Mouse (Mus musculus) erythroid progenitor cell, adult 5-6 weeks (primary cell): Measurements from ENCODE around the gene Zfyve27. TPM values are rescaled to one million over a fixed set of nuclear protein-coding genes. Genes with fewer than 3 reads are reported as not detected.

Experiments used
- ATAC-seq: replicated peaks from 2 replicates; pipeline ENCODE4 v1.8.0; 2016; ENCODE audit warnings: moderate number of reproducible peaks, mild to moderate bottlenecking, moderate TSS enrichment, inconsistent platforms; ENCODE audit not compliant: poor library complexity, low FRiP score, severe bottlenecking
- total RNA-seq, 2 experiments: library from RNA; stranded (forward) in 1 of 2; stranded (reverse) in 1 of 2; fragments of 150-400 nt in 1 of 2; fragments of 186-747, 209-891 nt in 1 of 2; gene quantifications; 2 replicates each; pipeline versions ENCODE4 v1.2.3 to v1.2.4; 2015 to 2017; ENCODE audit warnings: low replicate concordance in 2 of 2

Zfyve27 gene
- total RNA-seq (2015; ENCODE audit: low replicate concordance) (7.1 and 9.4 TPM in 2 replicates), total RNA-seq (2017; ENCODE audit: low replicate concordance) (6.1 and 16.9 TPM in 2 replicates)

- ATAC-seq: no peak
Observed at GRCm38 (mm10) chr19:42163764-42164163, at the start of gene Zfyve27. TSS of gene Zfyve27 (plus strand) at chr19:42163951.

DNA sequence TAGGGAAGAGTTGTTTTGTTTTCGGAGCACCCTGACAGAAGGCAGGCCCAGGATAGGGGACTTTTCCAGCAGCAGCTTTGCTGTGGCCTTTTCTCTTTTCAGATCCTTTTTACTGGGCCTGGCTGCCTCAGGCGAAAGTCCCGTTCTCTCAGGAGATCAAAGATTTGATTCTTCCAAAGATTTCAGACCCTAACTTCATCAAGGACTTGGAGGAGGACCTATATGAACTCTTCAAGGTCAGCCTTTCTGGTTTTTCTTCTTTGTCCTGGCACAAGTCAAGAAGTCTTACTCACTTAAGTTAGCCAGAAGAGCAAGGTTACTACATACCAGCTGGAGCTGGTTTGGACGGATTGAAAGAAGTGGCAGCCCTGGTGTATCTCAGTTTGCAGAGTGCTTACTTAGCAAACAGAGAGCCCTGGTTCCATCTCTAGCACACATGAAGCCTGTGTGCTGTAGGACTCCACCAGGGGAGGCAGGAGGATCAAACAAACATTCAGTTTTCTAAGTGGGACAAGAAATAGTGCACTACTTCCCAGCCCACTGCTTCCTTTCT lies 47.9 kb upstream of the Zfyve27 start:
- no peak for ATAC-seq

DNA sequence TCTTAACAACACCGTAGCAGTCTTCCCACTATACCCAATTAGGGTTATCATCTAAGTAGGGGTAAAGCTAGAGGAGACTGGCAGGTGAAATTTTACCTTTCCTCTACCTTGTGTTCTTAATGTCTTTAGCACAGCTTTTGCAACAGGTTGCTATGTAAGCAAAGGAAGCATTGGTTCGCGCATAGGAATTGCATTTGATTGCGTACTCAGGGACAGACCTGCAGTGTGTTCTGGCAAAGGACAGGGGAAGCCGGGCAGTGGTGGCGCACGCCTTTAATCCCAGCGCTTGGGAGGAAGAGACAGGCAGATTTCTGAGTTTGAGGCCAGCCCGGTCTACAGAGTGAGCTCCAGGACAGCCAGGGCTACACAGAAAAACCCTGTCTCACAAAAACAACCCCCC lies 45.6 kb upstream of the Zfyve27 start:
- ATAC-seq: no peak

- ATAC-seq: no peak
Observed at GRCm38 (mm10) chr19:42118596-42118995, 45.2 kb upstream of the Zfyve27 start.

DNA sequence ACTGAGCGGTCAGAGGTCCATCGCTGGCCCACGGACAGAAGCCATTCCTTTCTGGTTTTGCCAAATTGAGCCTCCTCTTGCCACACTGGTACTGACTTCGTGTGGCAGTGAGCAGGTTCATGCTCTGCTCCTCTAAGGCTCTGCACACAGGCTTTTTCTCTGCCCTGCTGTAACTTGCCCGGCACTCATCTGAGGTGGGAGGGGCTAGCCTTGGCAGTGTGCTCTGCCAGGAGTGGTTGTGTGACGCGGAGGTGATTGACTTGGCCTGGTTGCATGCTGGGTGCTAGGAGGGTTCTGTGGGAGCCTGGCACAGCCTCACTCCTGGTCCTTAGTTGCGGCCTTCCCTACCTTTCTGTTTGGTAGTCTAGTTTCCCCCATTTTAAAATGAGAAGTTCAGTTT lies 43.3 kb upstream of the Zfyve27 start:
- ATAC-seq: no peak

DNA sequence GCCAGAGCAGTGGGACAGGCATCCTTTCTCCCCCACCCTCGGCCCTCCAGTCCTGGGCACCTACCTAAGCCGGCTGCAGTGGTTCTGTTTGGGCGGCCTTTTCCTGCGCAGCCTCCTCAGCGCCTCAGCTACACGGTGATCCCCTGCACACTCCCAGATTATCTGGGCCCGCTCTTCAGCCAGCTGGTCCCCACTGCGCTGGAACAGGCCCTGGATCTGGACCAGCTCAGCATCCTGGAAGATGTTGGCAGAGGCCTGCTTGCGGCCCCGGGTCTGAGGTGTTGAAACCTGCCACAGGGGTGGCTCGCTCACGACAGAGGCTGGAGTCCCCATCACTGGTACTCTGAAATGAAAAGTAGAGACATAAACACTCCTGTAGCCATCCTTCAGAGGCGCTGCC lies 39.1 kb upstream of the Zfyve27 start:
- no peak for ATAC-seq

- ATAC-seq: no peak
Observed at GRCm38 (mm10) chr19:42125501-42126218, 38.1 kb upstream of the Zfyve27 start.

DNA sequence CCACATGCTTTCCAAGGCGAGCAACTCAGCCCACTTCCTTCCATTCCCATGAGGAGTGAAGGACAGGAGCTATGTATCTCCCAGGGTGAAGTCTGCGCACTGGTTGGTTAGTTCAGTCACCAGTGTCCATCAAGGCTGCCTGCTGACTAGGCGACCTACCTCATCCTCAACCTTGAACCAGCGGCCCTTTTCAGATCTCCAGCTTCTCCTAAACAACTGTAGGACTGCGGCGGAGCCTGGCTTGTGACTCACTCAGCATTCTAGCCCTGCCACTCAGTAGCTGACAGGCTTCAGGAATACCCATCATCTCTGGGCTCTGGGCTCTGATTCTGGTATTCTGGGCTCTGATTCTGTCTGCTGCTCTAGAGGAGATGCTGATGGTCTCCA lies 37.5 kb upstream of the Zfyve27 start:
- ATAC-seq: no peak

DNA sequence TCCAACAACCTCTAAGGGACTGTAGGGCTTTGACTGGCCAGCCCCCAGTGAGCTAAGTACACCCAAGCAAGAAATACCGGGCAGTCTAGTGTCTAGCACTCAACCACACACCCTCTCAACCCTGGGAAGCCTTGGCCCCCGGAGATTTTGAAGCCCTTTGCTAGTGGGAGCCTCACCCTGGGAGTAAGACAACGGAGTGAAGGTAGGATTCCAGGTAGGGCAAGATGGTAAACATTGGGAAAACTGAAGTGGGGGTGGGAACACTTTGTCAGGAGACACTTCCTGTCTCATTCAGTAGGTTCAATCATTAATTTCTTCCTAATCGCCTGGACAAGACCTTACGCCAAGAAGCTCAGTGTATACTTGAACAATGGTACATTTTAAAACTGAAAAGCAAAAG lies 36.7 kb upstream of the Zfyve27 start:
- ATAC-seq: no peak

GRCm38 (mm10) chr19:42128052-42128740 lies 35.6 kb upstream of the Zfyve27 start:
- no peak for ATAC-seq

- ATAC-seq: peak; percentile 96
Observed at GRCm38 (mm10) chr19:42128787-42129508, 34.8 kb upstream of the Zfyve27 start, which contains the start of gene Avpi1. TSS of gene Avpi1 (minus strand) at chr19:42129059.

DNA sequence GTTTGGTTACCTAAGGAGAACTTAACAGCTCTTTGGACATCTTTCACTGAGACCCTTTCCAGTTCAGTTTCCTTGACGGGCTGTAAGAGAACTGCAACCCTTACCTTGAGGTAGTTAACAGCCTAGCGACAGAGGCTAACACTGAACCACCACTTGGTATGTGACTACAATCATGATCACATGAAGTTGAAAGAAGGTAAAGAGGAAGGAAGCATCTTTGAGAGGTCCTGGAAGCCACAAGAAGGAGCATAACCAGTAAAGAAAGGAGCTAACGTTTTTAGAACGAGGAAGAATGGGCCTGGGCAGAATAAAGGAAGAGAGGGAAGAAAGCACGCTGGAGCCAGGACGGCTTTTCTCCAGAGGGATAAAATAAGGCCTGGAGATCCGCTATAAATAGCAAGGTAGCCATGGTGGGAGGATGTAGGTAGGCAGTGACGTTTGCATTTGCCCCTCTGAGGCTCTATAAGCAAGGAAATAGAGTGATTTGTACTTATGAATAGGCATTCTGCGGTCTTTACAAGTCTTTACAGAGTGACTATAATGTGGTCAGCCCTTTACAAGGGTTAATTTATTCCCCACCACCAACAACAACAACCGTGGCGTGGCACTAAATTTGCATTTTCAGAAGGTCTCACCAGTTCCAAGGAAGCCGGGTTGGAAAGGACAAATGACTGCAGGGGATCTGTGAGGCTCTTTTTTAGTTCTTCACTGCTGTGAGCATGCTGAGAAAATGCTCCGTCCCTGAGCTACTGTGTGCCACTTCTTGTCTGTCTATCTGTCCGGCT lies 34.0 kb upstream of the Zfyve27 start:
- ATAC-seq: no peak

- ATAC-seq: no peak
Observed at GRCm38 (mm10) chr19:42130294-42130606, 33.5 kb upstream of the Zfyve27 start.

- ATAC-seq: no peak
Observed at GRCm38 (mm10) chr19:42131101-42131500, 32.6 kb upstream of the Zfyve27 start.

DNA sequence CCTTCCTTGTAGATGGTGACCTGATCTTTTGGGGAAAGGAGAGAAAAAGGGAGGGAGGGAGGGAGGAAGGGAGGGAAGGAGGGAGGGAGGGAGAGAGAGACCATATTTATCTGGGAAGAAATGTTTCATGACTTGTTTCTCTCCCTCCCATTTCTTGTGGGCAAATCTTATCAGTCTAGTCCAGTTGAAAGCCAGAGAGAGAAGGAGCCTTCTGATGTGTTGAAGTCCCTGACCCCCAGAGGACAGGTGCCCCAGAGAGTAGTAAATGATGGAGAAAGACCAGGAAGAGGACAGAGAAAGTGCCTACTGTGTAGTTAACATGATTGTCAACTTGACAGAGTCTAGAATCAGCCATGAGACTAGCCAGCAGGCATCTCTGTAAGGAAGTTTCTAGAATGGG lies 28.7 kb upstream of the Zfyve27 start:
- no peak for ATAC-seq

GRCm38 (mm10) chr19:42136126-42136525 lies 27.6 kb upstream of the Zfyve27 start:
- ATAC-seq: no peak

GRCm38 (mm10) chr19:42137167-42137672 lies 26.5 kb upstream of the Zfyve27 start:
- no peak for ATAC-seq

- no peak for ATAC-seq
Observed at GRCm38 (mm10) chr19:42138517-42139285, 25.1 kb upstream of the Zfyve27 start.
